Mouse (Mus musculus): ENCODE measurements around the gene Gm7954.
A peak's percentile ranks its signal among the peaks of the same experiment; 100 is the strongest.
"Not testable (repeated sequence)": the region's sequence is repeated elsewhere in the genome, so short reads cannot be mapped to it uniquely, and the experiment has no call there.

The Gm7954 gene

DNA sequence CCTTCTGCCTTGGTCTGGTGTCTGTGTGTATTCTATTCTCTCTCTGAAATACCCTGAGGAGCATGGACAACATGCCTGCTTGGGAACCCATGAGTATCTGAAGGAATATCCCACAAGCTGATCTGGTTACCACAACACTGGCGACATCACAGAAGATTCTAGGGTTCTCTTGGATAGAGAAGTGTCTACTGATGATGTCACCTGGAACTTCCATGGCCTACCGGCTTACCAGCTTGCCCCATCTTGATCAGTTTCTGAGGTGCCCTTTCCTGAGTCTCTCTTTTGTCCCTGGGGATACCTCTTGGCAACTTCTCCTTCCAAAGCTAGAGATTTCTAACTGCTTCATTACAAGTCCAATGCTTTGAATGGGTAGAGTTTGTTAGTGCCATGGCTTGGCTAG lies at the start of gene Gm7954:
Gm7954 (minus strand) TSS at position 101 of the 400 bp plus-strand sequence.
- not testable (repeated sequence) for DNase-seq (ENCODE audit: low spot score in 2 of 2)

DNA sequence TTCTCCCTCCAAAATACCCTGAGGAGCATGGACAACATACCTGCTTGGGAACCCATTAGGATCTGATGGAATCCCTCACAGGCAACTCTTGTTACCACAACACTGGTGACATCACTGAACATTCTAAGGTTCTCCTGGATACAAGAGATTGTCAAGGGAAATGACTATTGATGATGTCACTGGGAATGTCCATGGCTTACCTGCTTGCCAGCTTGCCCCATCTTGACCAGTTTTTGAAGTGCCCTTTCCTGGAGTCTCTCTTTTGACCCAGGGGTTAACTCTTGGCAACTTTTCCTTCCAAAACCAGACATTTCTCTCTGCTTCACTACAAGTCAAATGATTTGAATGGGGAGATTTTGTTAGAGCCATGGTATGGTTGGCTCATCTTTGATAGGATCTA lies 36.1 kb upstream of the Gm7954 start, which contains the start of gene Gm3486:
Gm3486 (minus strand) TSS at position 101 of the 400 bp plus-strand sequence.
- DNase-seq (ENCODE audit: low spot score in 2 of 2) = not testable (repeated sequence)

DNA sequence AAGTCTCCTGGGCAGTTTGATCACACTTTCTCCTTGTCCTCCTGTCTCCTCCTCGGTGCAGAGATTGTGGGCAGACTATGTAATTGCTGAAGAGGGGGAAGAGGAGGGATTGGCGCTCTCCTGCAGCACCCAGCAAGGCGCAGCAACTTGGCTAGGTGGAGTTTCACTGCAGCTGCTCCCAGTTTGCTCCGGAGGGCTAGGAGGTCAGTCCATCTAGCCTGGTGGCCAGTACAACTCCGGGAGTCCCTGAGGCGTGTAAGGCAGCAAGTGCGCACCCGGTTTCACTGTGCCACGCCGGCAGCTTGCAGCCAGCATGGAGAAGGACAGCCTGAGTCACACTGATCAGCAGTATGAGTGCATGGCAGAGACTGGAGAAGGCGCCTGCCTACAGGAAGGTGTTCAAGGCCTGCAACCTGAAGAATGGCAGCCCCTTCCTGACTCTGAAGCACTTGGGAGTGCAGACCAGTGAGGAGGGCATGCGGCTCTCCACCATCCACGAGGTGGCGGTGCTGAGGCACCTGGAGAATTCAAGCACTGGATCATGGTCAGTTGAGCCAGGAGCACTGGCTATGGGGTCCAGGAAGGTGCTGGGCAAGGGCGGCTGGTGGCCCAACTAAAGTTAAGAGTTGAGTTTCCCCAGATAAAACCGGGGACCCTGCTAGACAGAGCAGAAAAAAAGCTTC lies 27.8 kb downstream of the Gm7954 start:
- DNase-seq (ENCODE audit: low spot score in 2 of 2) = peak in 1 of 2 experiments; percentile 58

DNA sequence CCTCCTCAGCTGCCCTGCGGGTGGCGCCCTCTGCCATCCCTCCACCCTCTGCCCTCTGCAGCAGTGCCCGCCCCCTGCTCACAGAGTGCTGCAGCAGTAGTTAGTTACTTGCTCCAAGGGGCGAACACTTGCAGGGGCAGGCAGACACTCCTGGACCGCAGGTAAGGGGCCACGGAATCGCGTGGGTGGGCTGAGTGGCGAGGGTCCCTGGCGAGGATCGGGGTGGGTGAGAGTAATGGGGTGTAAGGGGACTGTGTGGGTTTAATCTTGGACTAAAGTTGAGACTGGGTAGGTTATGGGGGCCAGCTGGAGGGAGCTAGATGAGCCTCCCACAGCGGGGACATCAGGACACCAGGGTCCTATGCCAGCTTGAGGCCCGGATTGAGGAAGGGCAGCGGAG lies 28.6 kb downstream of the Gm7954 start:
- peak in 1 of 2 experiments; percentile 55 for DNase-seq (ENCODE audit: low spot score in 2 of 2)

DNA sequence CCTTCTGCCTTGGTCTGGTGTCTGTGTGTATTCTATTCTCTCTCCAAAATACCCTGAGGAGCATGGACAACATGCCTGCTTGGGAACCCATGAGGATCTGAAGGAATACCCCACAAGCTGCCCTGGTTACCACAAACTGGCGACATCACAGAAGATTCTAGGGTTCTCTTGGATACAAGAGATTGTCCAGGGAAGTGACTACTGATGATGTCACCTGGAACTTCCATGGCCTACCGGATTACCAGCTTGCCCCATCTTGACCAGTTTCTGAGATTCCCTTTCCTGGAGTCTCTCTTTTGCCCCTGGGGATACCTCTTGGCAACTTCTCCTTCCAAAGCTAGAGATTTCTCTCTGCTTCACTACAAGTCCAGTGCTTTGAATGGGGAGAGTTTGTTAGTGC lies 45.1 kb downstream of the Gm7954 start, which contains the start of gene Gm6482:
Gm6482 (minus strand) TSS at position 101 of the 400 bp plus-strand sequence.
- not testable (repeated sequence) for DNase-seq (ENCODE audit: low spot score in 2 of 2)
